Mouse (Mus musculus) limb, embryonic 13.5 days (tissue): ENCODE results near the gene Tcea2. TPM values are rescaled to one million over a fixed set of nuclear protein-coding genes. Genes with fewer than 3 reads are reported as not detected.

Experiments used
- ATAC-seq: fragments of 200-750 bp; cut with Nextera tagmentation; 2 replicates; pipeline ENCODE4 v1.8.0; 2017; ENCODE audit warnings: low read depth, moderate number of reproducible peaks, moderate TSS enrichment; ENCODE audit not compliant: low FRiP score
- H3K27ac ChIP-seq: fragments of 300-500 bp; sonication (generic); 2 replicates; pipeline ENCODE4 v1.5.1; 2015; ENCODE audit warnings: inconsistent platforms, mild to moderate bottlenecking, moderate library complexity
- H3K27me3 ChIP-seq: fragments of 300-500 bp; sonication (generic); 2 replicates; pipeline ENCODE4 v1.6.1; 2015; ENCODE audit warnings: mild to moderate bottlenecking, inconsistent platforms
- H3K36me3 ChIP-seq: fragments of 300-500 bp; sonication (generic); 2 replicates; pipeline ENCODE4 v1.6.1; 2015; ENCODE audit warnings: inconsistent platforms, mild to moderate bottlenecking, moderate library complexity
- H3K4me1 ChIP-seq: fragments of 300-500 bp; sonication (generic); 2 replicates; pipeline ENCODE4 v1.6.1; 2015; ENCODE audit warnings: inconsistent platforms
- H3K4me2 ChIP-seq: fragments of 300-500 bp; sonication (generic); replicated peaks from 2 replicates; pipeline ENCODE4 v1.6.1; 2015; ENCODE audit warnings: inconsistent platforms, mild to moderate bottlenecking, moderate library complexity
- H3K4me3 ChIP-seq: fragments of 300-500 bp; sonication (generic); 2 replicates; pipeline ENCODE4 v1.5.1; 2015; ENCODE audit warnings: moderate library complexity, mild to moderate bottlenecking, inconsistent platforms
- H3K9ac ChIP-seq: fragments of 300-500 bp; sonication (generic); 2 replicates; pipeline ENCODE4 v1.6.1; 2015; ENCODE audit warnings: mild to moderate bottlenecking, inconsistent platforms
- H3K9me3 ChIP-seq: fragments of 300-500 bp; sonication (generic); 2 replicates; pipeline ENCODE4 v1.6.1; 2016; ENCODE audit warnings: inconsistent platforms
- WGBS: fragments of 180-500 bp; shearing (Covaris S2); methylation state at CpG from one replicate; pipeline ENCODE4 v1.1.7; 2015; 5-methylcytosine and 5-hydroxymethylcytosine counted together
- polyA plus RNA-seq: library from polyadenylated mRNA; unstranded; fragments of >200 nt; fragmentation: Nextera tagmentation; extraction: Ambion mirVana; gene quantifications from 2 replicates; pipeline ENCODE4 v1.2.1, GENCODE M21; 2015

Gene Tcea2
- polyA plus RNA-seq, 1 experiment from 2014 or later: 33.3 TPM

GRCm38 (mm10) chr2:181658930-181659555 is 21.1 kb upstream of the Tcea2 start:
- Histone ChIP-seq H3K27ac (no peak overlapping the region), H3K9ac (no peak overlapping the region), H3K4me3 (no peak overlapping the region), H3K4me1 (peaks cover 33% of the 10 kb centered on the region), H3K9me3 (no peaks in the 10 kb centered on the region), H3K36me3 (peaks cover 34% of the 10 kb centered on the region), H3K27me3 (no peaks in the 10 kb centered on the region), H3K4me2 (0 out of 2 replicates have a peak overlapping the region, but pooled peaks have one; percentile 11)
- WGBS: 40% methylated on average over 17 of the region's 17 CpGs
- peak; percentile 37; the same call in 1 of the 2 replicates for ATAC-seq

GRCm38 (mm10) chr2:181659609-181660055 is 20.5 kb upstream of the Tcea2 start:
- no peaks in the 10 kb centered on the region for H3K27me3 ChIP-seq
- peak; percentile 38 for ATAC-seq
- H3K36me3 ChIP-seq: peaks cover 29% of the 10 kb centered on the region
- H3K4me3 ChIP-seq: no peak overlapping the region
- no peak overlapping the region for H3K9ac ChIP-seq
- no peaks in the 10 kb centered on the region for H3K9me3 ChIP-seq
- 0 out of 2 replicates have a peak overlapping the region, but pooled peaks have one; percentile 11 for H3K4me2 ChIP-seq
- WGBS: 9% methylated on average over 9 of the region's 9 CpGs
- H3K4me1 ChIP-seq: peaks cover 33% of the 10 kb centered on the region
- H3K27ac ChIP-seq: no peak overlapping the region

GRCm38 (mm10) chr2:181662620-181663297 is 17.4 kb upstream of the Tcea2 start:
- H3K4me1 ChIP-seq: peaks cover 19% of the 10 kb centered on the region
- H3K4me2 ChIP-seq: no peak overlapping the region
- 72% methylated on average over 3 of the region's 3 CpGs for WGBS
- H3K27ac ChIP-seq: no peak overlapping the region
- 0 out of 2 replicates have a peak, but pooled peaks cover under 1% of the 10 kb centered on the region for H3K27me3 ChIP-seq
- no peak for ATAC-seq
- no peaks in the 10 kb centered on the region for H3K36me3 ChIP-seq
- no peak overlapping the region for H3K4me3 ChIP-seq
- no peak overlapping the region for H3K9ac ChIP-seq
- no peaks in the 10 kb centered on the region for H3K9me3 ChIP-seq

- Histone ChIP-seq H3K4me1 (peaks cover 19% of the 10 kb centered on the region), H3K36me3 (no peaks in the 10 kb centered on the region), H3K9me3 (no peaks in the 10 kb centered on the region), H3K4me2 (no peak overlapping the region), H3K4me3 (no peak overlapping the region), H3K27ac (no peak overlapping the region), H3K27me3 (peaks cover 5% of the 10 kb centered on the region), H3K9ac (no peak overlapping the region)
- peak; percentile 7; the same call in 1 of the 2 replicates for ATAC-seq
- 29% methylated on average over 4 of the region's 4 CpGs for WGBS
Measured at GRCm38 (mm10) chr2:181663298-181663630, 16.8 kb upstream of the Tcea2 start.

GRCm38 (mm10) chr2:181670285-181670912 is 9.7 kb upstream of the Tcea2 start:
- no peak for ATAC-seq
- peak overlapping the region; percentile 55 for H3K4me3 ChIP-seq
- peak overlapping the region; percentile 64 for H3K9ac ChIP-seq
- peaks cover 66% of the 10 kb centered on the region for H3K27me3 ChIP-seq
- peak overlapping the region; percentile 85 for H3K4me2 ChIP-seq
- H3K4me1 ChIP-seq: peaks cover 31% of the 10 kb centered on the region
- H3K27ac ChIP-seq: no peak overlapping the region
- H3K9me3 ChIP-seq: no peaks in the 10 kb centered on the region
- H3K36me3 ChIP-seq: no peaks in the 10 kb centered on the region
- 3% methylated on average over 56 of the region's 56 CpGs for WGBS

- H3K27ac ChIP-seq: no peak overlapping the region
Measured at GRCm38 (mm10) chr2:181670913-181671311, 9.2 kb upstream of the Tcea2 start.

GRCm38 (mm10) chr2:181671326-181671725 is 8.8 kb upstream of the Tcea2 start, which contains the start of gene Sox18:
Gene Sox18 (minus strand): TSS chr2:181671640.
- Histone ChIP-seq H3K4me2 (peak within 1 kb of the TSS; percentile 85), H3K27me3 (peaks cover 66% of the 10 kb centered on the region), H3K9me3 (no peaks in the 10 kb centered on the region), H3K4me1 (peaks cover 36% of the 10 kb centered on the region), H3K36me3 (no peaks in the 10 kb centered on the region), H3K9ac (peak within 1 kb of the TSS; percentile 64), H3K27ac (no peak within 1 kb of the TSS), H3K4me3 (peak within 1 kb of the TSS; percentile 55)
- peak; percentile 18; the same call in 1 of the 2 replicates for ATAC-seq
- under 1% methylated on average over 43 of the region's 43 CpGs for WGBS

More at GRCm38 (mm10) chr2:181670913-181671311, 9.2 kb upstream of the Tcea2 start:
- H3K9ac ChIP-seq: peak overlapping the region; percentile 64
- peaks cover 36% of the 10 kb centered on the region for H3K4me1 ChIP-seq
- peak overlapping the region; percentile 85 for H3K4me2 ChIP-seq
- no peak for ATAC-seq
- under 1% methylated on average over 41 of the region's 41 CpGs for WGBS
- peaks cover 66% of the 10 kb centered on the region for H3K27me3 ChIP-seq
- H3K9me3 ChIP-seq: no peaks in the 10 kb centered on the region
- peak overlapping the region; percentile 55 for H3K4me3 ChIP-seq
- H3K36me3 ChIP-seq: no peaks in the 10 kb centered on the region

GRCm38 (mm10) chr2:181671984-181672383 is 8.1 kb upstream of the Tcea2 start:
- Histone ChIP-seq H3K27me3 (peaks cover 66% of the 10 kb centered on the region), H3K4me1 (peaks cover 36% of the 10 kb centered on the region), H3K36me3 (no peaks in the 10 kb centered on the region), H3K27ac (no peak overlapping the region), H3K9ac (no peak overlapping the region), H3K4me2 (peak overlapping the region; percentile 85), H3K9me3 (no peaks in the 10 kb centered on the region), H3K4me3 (peak overlapping the region; percentile 55)
- 22% methylated on average over 7 of the region's 7 CpGs for WGBS
- ATAC-seq: no peak

- WGBS: 33% methylated on average over 1 of the region's 1 CpGs
- Histone ChIP-seq H3K4me3 (no peak overlapping the region), H3K27me3 (peaks cover 58% of the 10 kb centered on the region), H3K4me1 (peaks cover 36% of the 10 kb centered on the region), H3K4me2 (no peak overlapping the region), H3K9ac (no peak overlapping the region), H3K27ac (no peak overlapping the region), H3K9me3 (no peaks in the 10 kb centered on the region), H3K36me3 (no peaks in the 10 kb centered on the region)
- no peak for ATAC-seq
Measured at GRCm38 (mm10) chr2:181673501-181673900, 6.6 kb upstream of the Tcea2 start.

- peaks cover 44% of the 10 kb centered on the region for H3K27me3 ChIP-seq
- H3K4me3 ChIP-seq: no peak overlapping the region
- no peak overlapping the region for H3K4me2 ChIP-seq
- H3K36me3 ChIP-seq: no peaks in the 10 kb centered on the region
- no peak overlapping the region for H3K27ac ChIP-seq
- WGBS: 78% methylated on average over 4 of the region's 4 CpGs
- H3K9me3 ChIP-seq: no peaks in the 10 kb centered on the region
- ATAC-seq: no peak
- H3K9ac ChIP-seq: no peak overlapping the region
- peaks cover 42% of the 10 kb centered on the region for H3K4me1 ChIP-seq
Measured at GRCm38 (mm10) chr2:181674934-181675333, 5.2 kb upstream of the Tcea2 start.

GRCm38 (mm10) chr2:181675454-181675853 is 4.7 kb upstream of the Tcea2 start:
- peak overlapping the region; percentile 54 for H3K4me2 ChIP-seq
- peaks cover 38% of the 10 kb centered on the region for H3K27me3 ChIP-seq
- ATAC-seq: no peak
- peaks cover 37% of the 10 kb centered on the region for H3K4me1 ChIP-seq
- peak overlapping the region; percentile 59 for H3K9ac ChIP-seq
- H3K36me3 ChIP-seq: no peaks in the 10 kb centered on the region
- no peak overlapping the region for H3K27ac ChIP-seq
- peak overlapping the region; percentile 22 for H3K4me3 ChIP-seq
- WGBS: 4% methylated on average over 14 of the region's 14 CpGs
- H3K9me3 ChIP-seq: no peaks in the 10 kb centered on the region

GRCm38 (mm10) chr2:181676424-181676823 is 3.7 kb upstream of the Tcea2 start:
- Histone ChIP-seq H3K27ac (peak overlapping the region; percentile 44; the same call in 1 of the 2 replicates), H3K9ac (no peak overlapping the region), H3K9me3 (no peaks in the 10 kb centered on the region), H3K4me3 (no peak overlapping the region), H3K4me1 (peaks cover 37% of the 10 kb centered on the region), H3K27me3 (peaks cover 29% of the 10 kb centered on the region), H3K36me3 (no peaks in the 10 kb centered on the region), H3K4me2 (no peak overlapping the region)
- ATAC-seq: no peak
- WGBS: 60% methylated on average over 2 of the region's 2 CpGs
